Mouse (Mus musculus) kidney, embryonic 16.5 days (tissue): ENCODE measurements around the gene Tmc1. TPM values are rescaled to one million over a fixed set of nuclear protein-coding genes. Genes with fewer than 3 reads are reported as not detected.

Source experiments
- ATAC-seq: fragments of 200-750 bp; cut with Nextera tagmentation; 2 replicates; pipeline ENCODE4 v1.8.0; 2017; ENCODE audit warnings: moderate TSS enrichment; ENCODE audit not compliant: low FRiP score, low TSS enrichment
- H3K27ac ChIP-seq: fragments of 300-500 bp; sonication (generic); 2 replicates; pipeline ENCODE4 v1.5.1; 2014; ENCODE audit warnings: low read length
- H3K27me3 ChIP-seq: fragments of 300-500 bp; sonication (generic); 2 replicates; pipeline ENCODE4 v1.6.1; 2014; ENCODE audit warnings: low read length, control low read depth, mixed read lengths; ENCODE audit not compliant: insufficient read depth
- H3K36me3 ChIP-seq: fragments of 300-500 bp; sonication (generic); 2 replicates; pipeline ENCODE4 v1.6.1; 2014; ENCODE audit warnings: low read length, control low read depth, mixed read lengths; ENCODE audit not compliant: insufficient read depth
- H3K4me1 ChIP-seq: fragments of 300-500 bp; sonication (generic); 2 replicates; pipeline ENCODE4 v1.6.1; 2014; ENCODE audit warnings: low read length, control low read depth, mixed read lengths; ENCODE audit not compliant: insufficient read depth
- H3K4me2 ChIP-seq: fragments of 300-500 bp; sonication (generic); replicated peaks from 2 replicates; pipeline ENCODE4 v1.6.1; 2014; ENCODE audit warnings: low read depth, low read length
- H3K4me3 ChIP-seq: fragments of 300-500 bp; sonication (generic); 2 replicates; pipeline ENCODE4 v1.5.1; 2014; ENCODE audit warnings: mild to moderate bottlenecking, low read length
- H3K9ac ChIP-seq: fragments of 300-500 bp; sonication (generic); replicated peaks from 2 replicates; pipeline ENCODE4 v1.6.1; 2014; ENCODE audit warnings: low read length
- H3K9me3 ChIP-seq: fragments of 300-500 bp; sonication (generic); 2 replicates; pipeline ENCODE4 v1.6.1; 2016; ENCODE audit warnings: low read length, control low read depth
- WGBS: fragments of 180-500 bp; shearing (Covaris S2); extraction: QIAGEN DNeasy Blood & Tissue Kit; methylation state at CpG from one replicate; pipeline ENCODE4 v1.1.7; 2014; 5-methylcytosine and 5-hydroxymethylcytosine counted together
- polyA plus RNA-seq: library from polyadenylated mRNA; unstranded; fragments of >200 nt; fragmentation: Nextera tagmentation; extraction: Ambion mirVana; gene quantifications from 2 replicates; pipeline ENCODE4 v1.2.1, GENCODE M21; 2015

Tmc1 gene
- polyA plus RNA-seq, 1 experiment from 2014 or later = 0.06 TPM

DNA sequence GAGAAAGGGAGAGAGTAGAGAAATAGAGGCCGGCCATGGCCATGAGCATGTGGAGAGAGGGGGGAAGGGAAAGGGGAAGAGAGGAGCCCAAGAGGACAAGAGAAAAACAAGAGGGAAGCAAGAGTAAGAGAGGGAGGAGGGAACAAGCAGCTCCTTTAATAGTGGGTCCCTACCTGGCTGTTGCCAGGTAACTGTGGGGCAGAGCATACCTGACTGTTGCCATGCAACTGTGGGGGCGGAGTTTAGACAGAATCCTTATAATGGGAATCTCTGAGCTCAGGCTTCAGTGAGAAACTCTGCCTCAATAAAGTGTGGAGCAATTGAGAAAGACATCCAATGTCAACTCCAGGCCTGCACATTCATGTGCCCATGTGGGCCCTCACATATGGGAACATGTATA is 38.9 kb downstream of the Tmc1 start:
- H3K36me3 ChIP-seq = no peaks in the 10 kb centered on the region
- no peaks in the 10 kb centered on the region for H3K4me1 ChIP-seq
- 82% methylated on average over 2 of the region's 2 CpGs for WGBS
- ATAC-seq = no peak
- no peaks in the 10 kb centered on the region for H3K9me3 ChIP-seq
- H3K4me3 ChIP-seq = no peak overlapping the region
- no peak overlapping the region for H3K4me2 ChIP-seq
- no peak overlapping the region for H3K9ac ChIP-seq
- no peaks in the 10 kb centered on the region for H3K27me3 ChIP-seq
- H3K27ac ChIP-seq = no peak overlapping the region

DNA sequence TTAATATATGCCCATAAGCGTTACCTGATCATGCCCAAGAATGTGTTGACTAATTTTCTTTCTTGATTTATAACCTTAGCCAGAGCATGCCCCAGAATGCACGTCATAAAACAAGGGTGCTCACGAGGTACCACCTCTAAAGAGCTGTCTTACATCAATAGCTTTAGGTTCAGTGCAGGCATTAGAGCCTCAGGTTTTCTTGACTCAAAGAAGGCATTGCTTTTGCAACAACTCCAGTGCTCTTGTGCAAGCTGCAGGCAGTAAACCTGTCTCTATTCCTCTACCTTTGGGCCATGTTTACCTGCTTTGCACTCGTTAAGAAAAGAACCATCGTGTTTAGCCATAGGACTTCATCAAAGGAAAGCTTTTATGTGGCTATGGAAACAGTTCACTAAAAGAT is 43.6 kb downstream of the Tmc1 start:
- Histone ChIP-seq H3K9ac (no peak overlapping the region), H3K27me3 (no peaks in the 10 kb centered on the region), H3K4me1 (no peaks in the 10 kb centered on the region), H3K27ac (no peak overlapping the region), H3K4me3 (no peak overlapping the region), H3K4me2 (no peak overlapping the region), H3K9me3 (no peaks in the 10 kb centered on the region), H3K36me3 (no peaks in the 10 kb centered on the region)
- no peak for ATAC-seq
- 54% methylated on average over 5 of the region's 5 CpGs for WGBS

DNA sequence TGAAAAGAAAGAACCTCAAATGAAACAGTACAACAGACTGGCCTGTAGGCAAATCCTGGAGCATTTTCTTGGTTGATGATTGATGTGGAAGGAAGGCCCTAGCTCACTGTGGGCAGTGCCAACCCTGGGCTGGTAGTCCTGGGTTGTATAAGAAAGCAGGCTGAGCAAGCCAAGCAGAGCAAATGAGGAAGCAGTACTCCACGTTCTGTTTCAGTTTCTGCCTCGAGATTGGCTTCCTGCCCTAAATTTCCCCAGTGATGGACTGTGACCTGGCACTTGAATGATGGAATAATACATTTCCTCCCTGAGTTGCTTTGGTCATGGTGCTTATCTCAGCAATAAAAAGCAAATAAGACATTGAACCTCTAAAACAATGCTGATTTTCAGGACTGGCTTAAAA is 72.8 kb downstream of the Tmc1 start:
- no peaks in the 10 kb centered on the region for H3K4me1 ChIP-seq
- no peak overlapping the region for H3K9ac ChIP-seq
- H3K27ac ChIP-seq = no peak overlapping the region
- no peaks in the 10 kb centered on the region for H3K9me3 ChIP-seq
- H3K36me3 ChIP-seq = no peaks in the 10 kb centered on the region
- H3K4me3 ChIP-seq = no peak overlapping the region
- no peaks in the 10 kb centered on the region for H3K27me3 ChIP-seq
- WGBS = 38% methylated on average over 2 of the region's 2 CpGs
- ATAC-seq = no peak
- H3K4me2 ChIP-seq = no peak overlapping the region

DNA sequence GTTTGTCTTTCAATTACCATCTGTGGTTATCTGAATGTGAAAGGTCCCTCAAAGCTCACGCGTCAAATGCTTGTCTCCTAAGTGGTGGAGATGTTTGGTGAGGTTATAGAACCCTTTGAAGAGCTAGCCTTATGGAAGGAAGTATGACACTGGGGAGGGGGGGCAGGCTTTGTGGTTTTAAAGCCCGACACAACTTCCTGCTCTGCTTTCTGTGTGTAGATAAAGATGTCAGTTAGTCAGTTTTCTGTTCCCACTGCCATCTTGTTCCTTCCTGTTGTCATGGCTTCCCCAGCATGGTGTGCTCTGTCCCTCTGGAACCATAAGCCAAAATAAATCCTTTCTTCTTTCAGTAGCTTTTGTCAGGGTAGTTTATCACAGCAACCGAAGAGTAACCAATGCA is 78.1 kb downstream of the Tmc1 start:
- no peaks in the 10 kb centered on the region for H3K9me3 ChIP-seq
- no peak overlapping the region for H3K9ac ChIP-seq
- 81% methylated on average over 4 of the region's 4 CpGs for WGBS
- no peak overlapping the region for H3K4me3 ChIP-seq
- no peak for ATAC-seq
- no peaks in the 10 kb centered on the region for H3K36me3 ChIP-seq
- H3K27ac ChIP-seq = no peak overlapping the region
- H3K4me1 ChIP-seq = no peaks in the 10 kb centered on the region
- no peak overlapping the region for H3K4me2 ChIP-seq
- no peaks in the 10 kb centered on the region for H3K27me3 ChIP-seq

DNA sequence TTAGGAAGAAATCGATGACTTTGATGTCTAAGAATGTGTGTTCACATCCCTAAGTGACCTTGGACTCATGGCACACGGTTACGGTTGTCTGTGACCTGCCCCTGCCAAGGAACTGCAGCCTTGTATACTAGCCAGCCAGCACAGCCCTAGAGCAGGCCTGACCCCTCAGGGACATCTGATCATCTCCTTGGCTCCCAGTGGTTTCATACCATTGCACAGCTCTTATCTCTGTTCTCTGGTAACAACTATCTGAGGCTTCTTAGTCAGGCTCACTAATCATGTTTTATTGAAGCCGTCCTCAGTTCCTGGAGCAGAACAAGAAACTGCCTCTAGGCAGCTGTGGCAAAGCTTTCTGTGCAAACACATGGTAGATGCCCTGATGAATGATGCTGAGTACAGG is 92.2 kb downstream of the Tmc1 start:
- peak; percentile 77 for ATAC-seq
- Histone ChIP-seq H3K4me3 (no peak overlapping the region), H3K27ac (no peak overlapping the region), H3K36me3 (no peaks in the 10 kb centered on the region), H3K4me2 (no peak overlapping the region), H3K9ac (no peak overlapping the region), H3K27me3 (no peaks in the 10 kb centered on the region), H3K4me1 (no peaks in the 10 kb centered on the region), H3K9me3 (no peaks in the 10 kb centered on the region)
- WGBS = 43% methylated on average over 4 of the region's 4 CpGs

DNA sequence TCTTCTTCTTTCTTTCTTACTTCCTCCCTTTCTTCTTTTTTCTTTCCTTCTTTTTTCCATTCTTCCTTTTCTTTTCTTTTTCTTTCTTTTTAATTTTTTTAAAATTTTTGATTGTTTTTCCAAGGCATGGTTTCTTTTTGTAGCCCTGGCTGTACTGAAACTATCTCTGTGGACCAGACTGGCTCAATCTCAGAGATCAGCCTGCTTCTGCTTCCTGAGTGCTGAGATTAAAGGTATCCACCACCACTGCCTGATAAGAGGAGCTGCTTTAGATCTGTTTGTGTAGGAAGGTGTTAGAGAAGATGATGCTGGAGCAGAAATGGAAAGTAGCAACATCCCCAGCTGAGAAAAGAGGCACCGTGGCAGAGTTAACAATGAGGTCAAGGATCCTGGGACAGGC is 93.7 kb downstream of the Tmc1 start:
- no peak overlapping the region for H3K9ac ChIP-seq
- H3K4me3 ChIP-seq = no peak overlapping the region
- H3K27ac ChIP-seq = no peak overlapping the region
- H3K9me3 ChIP-seq = no peaks in the 10 kb centered on the region
- H3K4me1 ChIP-seq = no peaks in the 10 kb centered on the region
- ATAC-seq = no peak
- H3K36me3 ChIP-seq = no peaks in the 10 kb centered on the region
- no peak overlapping the region for H3K4me2 ChIP-seq
- H3K27me3 ChIP-seq = no peaks in the 10 kb centered on the region
- 71% methylated on average over 1 of the region's 1 CpGs for WGBS

DNA sequence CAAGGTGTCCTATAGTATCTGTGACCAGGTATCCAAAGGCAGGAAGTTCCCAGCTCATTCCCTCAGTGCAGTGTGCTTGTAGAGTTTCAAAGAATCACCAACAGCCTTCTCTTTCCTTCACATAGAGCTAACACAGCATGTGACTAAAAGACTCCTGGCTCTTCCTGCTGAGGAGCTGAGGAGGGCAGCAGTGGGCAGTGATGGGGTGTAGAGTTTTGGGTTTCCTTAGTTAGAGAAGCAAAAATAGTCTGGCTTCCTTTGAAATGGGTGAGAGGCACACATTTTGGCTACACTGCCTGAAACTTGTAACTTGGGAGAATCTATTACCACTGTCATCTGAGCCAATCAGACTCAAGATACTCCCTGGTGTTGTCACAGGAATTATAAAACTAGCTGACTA is 96.2 kb downstream of the Tmc1 start:
- H3K9ac ChIP-seq = no peak overlapping the region
- no peaks in the 10 kb centered on the region for H3K9me3 ChIP-seq
- no peak overlapping the region for H3K4me3 ChIP-seq
- H3K36me3 ChIP-seq = no peaks in the 10 kb centered on the region
- H3K4me1 ChIP-seq = no peaks in the 10 kb centered on the region
- no peaks in the 10 kb centered on the region for H3K27me3 ChIP-seq
- H3K4me2 ChIP-seq = no peak overlapping the region
- no peak for ATAC-seq
- H3K27ac ChIP-seq = no peak overlapping the region

DNA sequence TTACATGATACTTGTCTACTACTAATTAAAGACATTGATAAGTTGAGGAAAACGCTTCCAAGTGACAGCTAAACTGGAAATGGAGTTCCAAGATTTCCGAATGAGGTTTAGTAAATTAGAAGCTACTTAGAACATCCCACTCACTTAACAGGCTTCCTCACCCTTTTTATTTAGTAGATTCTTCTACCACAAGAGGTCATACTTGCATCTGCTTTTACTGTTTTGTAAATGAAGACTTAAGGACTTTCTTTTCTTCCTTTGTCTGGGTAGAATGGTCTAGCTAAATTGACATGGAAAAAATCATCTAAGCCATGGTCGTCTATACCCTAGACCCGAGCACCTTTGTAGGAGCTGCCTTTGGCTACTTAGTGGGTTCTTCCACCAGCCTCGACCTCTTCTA is 105.1 kb downstream of the Tmc1 start:
- no peaks in the 10 kb centered on the region for H3K36me3 ChIP-seq
- no peak overlapping the region for H3K27ac ChIP-seq
- no peaks in the 10 kb centered on the region for H3K4me1 ChIP-seq
- no peaks in the 10 kb centered on the region for H3K9me3 ChIP-seq
- H3K27me3 ChIP-seq = no peaks in the 10 kb centered on the region
- WGBS = 61% methylated on average over 5 of the region's 5 CpGs
- H3K9ac ChIP-seq = no peak overlapping the region
- no peak overlapping the region for H3K4me2 ChIP-seq
- H3K4me3 ChIP-seq = no peak overlapping the region
- ATAC-seq = no peak

DNA sequence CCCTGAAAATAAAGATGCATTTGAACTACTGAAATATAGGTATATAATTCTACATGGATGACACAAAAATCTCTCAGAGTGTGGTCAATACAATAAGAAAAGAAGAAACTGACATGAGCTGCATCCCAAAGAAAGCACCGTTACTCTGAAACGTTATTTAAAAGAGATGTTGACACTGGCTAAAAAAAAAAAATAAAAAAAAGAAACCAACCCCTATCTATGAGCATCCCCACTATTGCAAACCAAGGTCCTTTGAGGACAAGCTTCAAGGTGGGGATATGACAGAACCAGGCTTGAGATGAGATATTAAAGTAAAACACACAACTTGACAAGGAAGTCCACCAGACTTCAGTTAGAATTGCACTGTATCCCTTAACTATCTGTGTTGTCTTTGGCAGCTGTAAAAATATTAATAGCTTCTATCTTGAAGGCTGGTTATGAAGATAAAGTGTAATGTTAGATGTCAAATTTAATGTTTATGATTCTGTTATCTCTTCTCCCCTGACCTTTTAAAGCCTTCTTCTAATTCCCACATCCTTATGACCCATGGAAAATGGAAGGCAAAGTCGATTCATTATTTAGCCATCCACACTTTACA is 106.4 kb downstream of the Tmc1 start:
- no peak overlapping the region for H3K27ac ChIP-seq
- ATAC-seq = no peak
- WGBS = 75% methylated on average over 3 of the region's 3 CpGs
- H3K4me3 ChIP-seq = no peak overlapping the region
- H3K27me3 ChIP-seq = no peaks in the 10 kb centered on the region
- H3K4me1 ChIP-seq = no peaks in the 10 kb centered on the region
- no peak overlapping the region for H3K9ac ChIP-seq
- H3K36me3 ChIP-seq = no peaks in the 10 kb centered on the region
- no peak overlapping the region for H3K4me2 ChIP-seq
- H3K9me3 ChIP-seq = no peaks in the 10 kb centered on the region

DNA sequence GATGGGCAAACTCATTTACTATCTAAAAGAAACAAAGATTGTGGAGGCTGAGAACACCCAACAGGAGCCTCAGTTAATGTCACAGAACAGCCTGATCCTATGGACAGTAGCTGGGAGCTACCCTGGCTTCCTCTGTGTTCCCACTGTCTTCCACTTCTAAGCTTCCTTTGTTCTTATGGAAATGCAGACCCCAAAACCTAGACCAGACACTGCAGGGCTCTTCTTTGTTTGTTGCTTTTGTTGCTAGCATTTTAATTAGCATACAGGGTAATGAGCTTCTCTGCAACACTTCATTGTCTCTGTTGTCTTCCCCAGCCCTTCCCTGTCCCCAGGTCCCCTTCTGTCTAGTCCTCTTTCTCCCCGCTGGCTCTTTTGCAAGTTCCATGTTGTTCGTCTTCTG is 116.6 kb downstream of the Tmc1 start:
- 89% methylated on average over 2 of the region's 2 CpGs for WGBS
- Histone ChIP-seq H3K9me3 (no peaks in the 10 kb centered on the region), H3K27me3 (no peaks in the 10 kb centered on the region), H3K36me3 (no peaks in the 10 kb centered on the region), H3K27ac (no peak overlapping the region), H3K9ac (no peak overlapping the region), H3K4me1 (no peaks in the 10 kb centered on the region), H3K4me2 (no peak overlapping the region), H3K4me3 (no peak overlapping the region)
- no peak for ATAC-seq
